Mouse (Mus musculus): ENCODE data around the gene Rapsn. TPM values are rescaled to one million over a fixed set of nuclear protein-coding genes. Genes with fewer than 3 reads are reported as not detected.
A peak's percentile ranks its signal among the peaks of the same experiment; 100 is the strongest.

The Rapsn gene
- total RNA-seq, 2 experiments from 2014 or later, result 4.2 to 4.9 TPM

- no peak for DNase-seq (ENCODE audit: low spot score in 2 of 2)
Observed at GRCm38 (mm10) chr2:91052752-91053151, 17.3 kb downstream of the Rapsn start.

GRCm38 (mm10) chr2:91053181-91053933, 17.9 kb downstream of the Rapsn start:
- DNase-seq (ENCODE audit: low spot score in 2 of 2), result no peak

- peak; percentile 89 to 93 for DNase-seq (ENCODE audit: low spot score in 2 of 2)
Observed at GRCm38 (mm10) chr2:91053934-91054382, 18.5 kb downstream of the Rapsn start, which contains the start of gene Psmc3. Gene Psmc3 (plus strand): TSS chr2:91054009.

GRCm38 (mm10) chr2:91058435-91058834, 23.0 kb downstream of the Rapsn start:
- no peak for DNase-seq (ENCODE audit: low spot score in 2 of 2)

GRCm38 (mm10) chr2:91059376-91059775, 24.0 kb downstream of the Rapsn start:
- DNase-seq (ENCODE audit: low spot score in 2 of 2), result no peak

GRCm38 (mm10) chr2:91060544-91061355, 25.3 kb downstream of the Rapsn start:
- no peak for DNase-seq (ENCODE audit: low spot score in 2 of 2)

GRCm38 (mm10) chr2:91061849-91062481, 26.5 kb downstream of the Rapsn start:
- no peak for DNase-seq (ENCODE audit: low spot score in 2 of 2)

GRCm38 (mm10) chr2:91062779-91063606, 27.6 kb downstream of the Rapsn start:
- no peak for DNase-seq (ENCODE audit: low spot score in 2 of 2)

GRCm38 (mm10) chr2:91064211-91064610, 28.8 kb downstream of the Rapsn start:
- no peak for DNase-seq (ENCODE audit: low spot score in 2 of 2)

- no peak for DNase-seq (ENCODE audit: low spot score in 2 of 2)
Observed at GRCm38 (mm10) chr2:91065544-91065943, 30.1 kb downstream of the Rapsn start.

- DNase-seq (ENCODE audit: low spot score in 2 of 2), result no peak
Observed at GRCm38 (mm10) chr2:91066455-91066854, 31.0 kb downstream of the Rapsn start.

- no peak for DNase-seq (ENCODE audit: low spot score in 2 of 2)
Observed at GRCm38 (mm10) chr2:91068162-91068871, 32.9 kb downstream of the Rapsn start.

- DNase-seq (ENCODE audit: low spot score in 2 of 2), result no peak
Observed at GRCm38 (mm10) chr2:91068872-91069165, 33.4 kb downstream of the Rapsn start.

- DNase-seq (ENCODE audit: low spot score in 2 of 2), result no peak
Observed at GRCm38 (mm10) chr2:91069306-91070000, 34.0 kb downstream of the Rapsn start.

GRCm38 (mm10) chr2:91070076-91070800, 34.8 kb downstream of the Rapsn start, which contains the start of gene Slc39a13:
Gene Slc39a13 (minus strand): TSS chr2:91070417.
- DNase-seq (ENCODE audit: low spot score in 2 of 2), result peak; percentile 96 to 98

- DNase-seq (ENCODE audit: low spot score in 2 of 2), result no peak
Observed at GRCm38 (mm10) chr2:91071059-91071458, 35.6 kb downstream of the Rapsn start.

- no peak for DNase-seq (ENCODE audit: low spot score in 2 of 2)
Observed at GRCm38 (mm10) chr2:91072092-91072491, 36.7 kb downstream of the Rapsn start.

- no peak for DNase-seq (ENCODE audit: low spot score in 2 of 2)
Observed at GRCm38 (mm10) chr2:91077957-91078313, 42.5 kb downstream of the Rapsn start.

Data from adrenal gland, postnatal 4 days (tissue).